Mouse (Mus musculus): ENCODE measurements at regions not wholly inside any gene's neighbourhood (a gene's known extent, or its start where the extent isn't known, plus 50 kb on each side); places are given as distances from the start of the nearest gene placed in this dataset.
"Not testable (repeated sequence)": the region's sequence is repeated elsewhere in the genome, so short reads cannot be mapped to it uniquely, and the experiment has no call there.

- DNase-seq (ENCODE audit: inconsistent age in 2 of 2, low spot score in 1 of 2): no peak
Observed at GRCm38 (mm10) chr13:26457487-26458253, 312.3 kb downstream of the Hdgfl1 start.

GRCm38 (mm10) chr13:26426639-26427038 is 343.3 kb downstream of the Hdgfl1 start:
- DNase-seq (ENCODE audit: inconsistent age in 2 of 2, low spot score in 1 of 2): no peak

GRCm38 (mm10) chr13:26424513-26424912 is 345.5 kb downstream of the Hdgfl1 start:
- DNase-seq (ENCODE audit: inconsistent age in 2 of 2, low spot score in 1 of 2): no peak

GRCm38 (mm10) chr13:26405757-26406156 is 364.2 kb downstream of the Hdgfl1 start:
- DNase-seq (ENCODE audit: inconsistent age in 2 of 2, low spot score in 1 of 2): peak; percentile 10 to 37

GRCm38 (mm10) chr13:26404707-26405106 is 365.3 kb downstream of the Hdgfl1 start:
- DNase-seq (ENCODE audit: inconsistent age in 2 of 2, low spot score in 1 of 2): no peak

GRCm38 (mm10) chr13:26387861-26388621 is 381.9 kb downstream of the Hdgfl1 start:
- no peak for DNase-seq (ENCODE audit: inconsistent age in 2 of 2, low spot score in 1 of 2)

GRCm38 (mm10) chr13:26382631-26383030 is 387.3 kb downstream of the Hdgfl1 start:
- no peak for DNase-seq (ENCODE audit: inconsistent age in 2 of 2, low spot score in 1 of 2)

- DNase-seq (ENCODE audit: inconsistent age in 2 of 2, low spot score in 1 of 2): no peak
Observed at GRCm38 (mm10) chr13:26382154-26382553, 387.8 kb downstream of the Hdgfl1 start.

- DNase-seq (ENCODE audit: inconsistent age in 2 of 2, low spot score in 1 of 2): no peak
Observed at GRCm38 (mm10) chr13:26375546-26375945, 394.4 kb downstream of the Hdgfl1 start.

- DNase-seq (ENCODE audit: inconsistent age in 2 of 2, low spot score in 1 of 2): not testable (repeated sequence)
Observed at GRCm38 (mm10) chr13:26365911-26366310, 404.1 kb downstream of the Hdgfl1 start.

- DNase-seq (ENCODE audit: inconsistent age in 2 of 2, low spot score in 1 of 2): peak in 1 of 2 experiments; percentile 19
Observed at GRCm38 (mm10) chr13:26356341-26356740, 413.6 kb downstream of the Hdgfl1 start.

GRCm38 (mm10) chr13:26354421-26354820 is 415.5 kb downstream of the Hdgfl1 start:
- no peak for DNase-seq (ENCODE audit: inconsistent age in 2 of 2, low spot score in 1 of 2)

GRCm38 (mm10) chr13:26350510-26350909 is 419.5 kb downstream of the Hdgfl1 start:
- DNase-seq (ENCODE audit: inconsistent age in 2 of 2, low spot score in 1 of 2): no peak

- no peak for DNase-seq (ENCODE audit: inconsistent age in 2 of 2, low spot score in 1 of 2)
Observed at GRCm38 (mm10) chr13:26338795-26339194, 431.2 kb downstream of the Hdgfl1 start.

- no peak for DNase-seq (ENCODE audit: inconsistent age in 2 of 2, low spot score in 1 of 2)
Observed at GRCm38 (mm10) chr13:26325066-26325465, 444.9 kb downstream of the Hdgfl1 start.

GRCm38 (mm10) chr13:26324633-26325032 is 445.3 kb downstream of the Hdgfl1 start:
- no peak for DNase-seq (ENCODE audit: inconsistent age in 2 of 2, low spot score in 1 of 2)

GRCm38 (mm10) chr13:26318557-26318956 is 451.4 kb downstream of the Hdgfl1 start:
- DNase-seq (ENCODE audit: inconsistent age in 2 of 2, low spot score in 1 of 2): no peak

GRCm38 (mm10) chr13:26312246-26313010 is 457.5 kb downstream of the Hdgfl1 start:
- no peak for DNase-seq (ENCODE audit: inconsistent age in 2 of 2, low spot score in 1 of 2)

GRCm38 (mm10) chr13:26284073-26284444 is 485.9 kb downstream of the Hdgfl1 start:
- no peak for DNase-seq (ENCODE audit: inconsistent age in 2 of 2, low spot score in 1 of 2)

GRCm38 (mm10) chr13:26283397-26284072 is 486.4 kb downstream of the Hdgfl1 start:
- no peak for DNase-seq (ENCODE audit: inconsistent age in 2 of 2, low spot score in 1 of 2)

GRCm38 (mm10) chr13:26282291-26282690 is 487.7 kb downstream of the Hdgfl1 start:
- DNase-seq (ENCODE audit: inconsistent age in 2 of 2, low spot score in 1 of 2): no peak
